Mouse (Mus musculus) Patski (cell line): ENCODE data around the gene Fam131c. TPM values are rescaled to one million over a fixed set of nuclear protein-coding genes. Genes with fewer than 3 reads are reported as not detected.
A peak's percentile ranks its signal among the peaks of the same experiment; 100 is the strongest.

Experiments
- ATAC-seq: fragments of 100-300 bp; one replicate; pipeline ENCODE4 v1.8.0; 2021
- CTCF ChIA-PET: fragments of 350-600 bp; sonication (Branson Sonifier 250); formaldehyde crosslinking; loops from one replicate; lab custom pipeline; 2022; ENCODE audit warnings: inconsistent platforms; lab: Charles Lee
- POLR2A ChIA-PET: fragments of 350-600 bp; sonication (Branson Sonifier 250); formaldehyde crosslinking; loops from one replicate; lab custom pipeline; 2022; ENCODE audit warnings: antibody characterized with exemption, inconsistent platforms; lab: Charles Lee
- DNase-seq: peaks from one replicate; pipeline ENCODE4 v3.0.0-alpha.2; 2011; ENCODE audit warnings: low read depth, low spot score
- H3K27me3 ChIP-seq: fragments of 371-371 bp; one replicate; pipeline ENCODE4 v1.5.1; 2021
- CTCF ChIP-seq: fragments of 100-300 bp; IDR thresholded peaks from one replicate; pipeline ENCODE4 v1.5.1; 2021
- in situ Hi-C: fragments of 300-500 bp; cut with MboI; formaldehyde crosslinking; loops from 3 replicates; pipeline ENCODE4 v1.11.1; 2018; ENCODE audit warnings: low pct_unique_long_range_greater_than_20kb, mixed read lengths
- polyA plus RNA-seq: library from polyadenylated mRNA; unstranded; gene quantifications from one replicate; pipeline ENCODE4 v1.2.3, GENCODE M21; 2021

Gene Fam131c
- polyA plus RNA-seq, 1 experiment from 2014 or later = 0.60 TPM

DNA sequence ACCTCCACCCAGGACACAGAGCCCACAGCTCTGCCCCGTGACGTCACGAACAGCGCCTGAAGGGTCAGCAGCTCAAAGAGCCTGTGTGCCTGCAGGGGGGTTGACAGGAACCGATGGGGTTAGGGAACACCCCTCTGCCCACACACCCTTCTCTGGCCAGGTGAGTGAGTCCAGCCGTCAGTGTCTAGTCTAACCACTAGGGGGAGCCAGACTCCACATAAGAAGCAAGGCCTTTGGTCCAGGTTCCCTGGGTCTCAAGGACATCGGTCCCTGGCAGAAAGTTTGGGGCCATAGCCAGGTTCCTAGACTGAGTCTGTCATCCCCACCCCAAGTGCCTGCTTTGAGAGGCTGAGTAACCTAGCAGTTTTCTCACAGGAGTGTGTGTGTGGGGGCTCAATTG is 17.3 kb downstream of the Fam131c start:
- ATAC-seq (no peak), DNase-seq (no peak)
- in situ Hi-C loops = no loop called here
- POLR2A ChIA-PET = interaction anchor here (0.6 kb wide), 1 partner anchor 406 kb away, joined by 3 read pairs; no protein-coding TSS in a partner anchor
- no peak for TF ChIP-seq CTCF
- no peaks in the 10 kb centered on the region for H3K27me3 ChIP-seq
- CTCF ChIA-PET = interaction anchor here (1.5 kb wide), 1 partner anchor 19 kb away, joined by 4 read pairs; no protein-coding TSS in a partner anchor

- in situ Hi-C loops = no loop called here
- POLR2A ChIA-PET = no interaction called here
- no peak for ATAC-seq
Measured at GRCm38 (mm10) chr4:141386150-141386549, 18.1 kb downstream of the Fam131c start.

DNA sequence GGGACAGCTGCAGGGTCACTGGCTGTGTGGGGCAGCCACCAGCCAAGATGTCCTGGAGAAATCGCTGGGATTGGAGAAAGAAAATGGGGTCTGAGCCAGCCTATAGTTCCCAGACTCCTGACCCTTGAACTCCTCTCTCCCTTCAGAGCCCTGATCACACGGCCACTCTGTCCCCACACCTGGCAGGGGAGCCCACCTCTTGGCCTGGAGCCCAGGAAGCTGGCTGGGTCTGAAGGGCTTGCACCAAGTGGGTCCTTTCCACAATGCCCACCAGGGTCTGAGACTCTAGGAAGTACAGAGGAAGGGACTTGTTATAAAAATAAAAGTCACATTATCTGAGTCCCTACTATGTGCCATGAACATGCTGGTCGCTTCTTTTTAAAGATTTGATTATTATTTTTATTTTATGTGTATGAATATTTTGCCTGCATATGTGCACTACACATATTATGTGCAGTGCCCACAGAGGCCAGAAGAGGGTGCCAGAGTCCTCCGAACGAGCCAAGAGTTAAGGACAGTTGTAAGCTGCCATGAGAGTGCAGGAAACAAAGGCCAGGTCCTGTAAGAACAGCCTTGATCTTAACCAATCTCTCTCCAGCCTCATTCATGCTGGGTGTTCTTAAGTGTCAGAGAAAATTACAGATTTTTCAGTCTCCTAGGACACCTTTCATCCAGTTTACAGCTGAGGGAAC is 19.2 kb downstream of the Fam131c start:
- CTCF ChIA-PET = interaction anchor here (0.7 to 2.9 kb wide), 10 partner anchors 11 to 186 kb away, joined by 3 to 16 read pairs (median 4); partner anchors contain the start of gene Clcnka
- in situ Hi-C loops = no loop called here
- peak; percentile 86 for TF ChIP-seq CTCF
- DNase-seq (no peak), ATAC-seq (no peak)
- POLR2A ChIA-PET = no interaction called here
- no peaks in the 10 kb centered on the region for H3K27me3 ChIP-seq

More at GRCm38 (mm10) chr4:141386150-141386549, 18.1 kb downstream of the Fam131c start:
- no peaks in the 10 kb centered on the region for H3K27me3 ChIP-seq
- no peak for DNase-seq
- TF ChIP-seq CTCF = no peak
- CTCF ChIA-PET = interaction anchor here (1.2 kb wide), 1 partner anchor 113 kb away, joined by 3 read pairs; no protein-coding TSS in a partner anchor

DNA sequence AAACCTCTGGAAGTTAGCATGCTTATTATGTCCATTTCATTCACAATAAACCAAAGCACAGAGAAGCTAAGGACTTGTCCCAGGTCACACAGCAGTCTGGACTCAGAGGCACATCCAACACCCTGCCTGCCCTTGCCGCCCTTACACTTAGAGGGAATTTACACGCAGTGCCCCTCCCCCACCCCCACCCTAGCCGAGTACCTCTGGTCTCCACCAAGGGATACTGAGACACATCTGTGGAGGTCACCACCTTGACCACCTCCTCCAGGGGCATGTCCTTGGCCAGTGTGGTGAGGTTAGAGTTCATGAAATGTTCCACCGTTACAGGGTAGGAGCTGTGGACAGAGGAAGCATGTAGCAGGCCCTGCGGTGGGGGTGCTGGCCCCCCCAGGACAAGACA is 19.9 kb downstream of the Fam131c start:
- ChIA-PET POLR2A (interaction anchor here (0.7 to 0.8 kb wide), 2 partner anchors 381 to 512 kb away, joined by 3 to 5 read pairs; no protein-coding TSS in a partner anchor), CTCF (interaction anchor here (0.7 to 2.9 kb wide), 10 partner anchors 10 to 186 kb away, joined by 3 to 16 read pairs (median 4); partner anchors contain the start of gene Clcnka)
- DNase-seq = no peak
- no peak for ATAC-seq
- in situ Hi-C loops = no loop called here
- TF ChIP-seq CTCF = no peak
- H3K27me3 ChIP-seq = no peaks in the 10 kb centered on the region

DNA sequence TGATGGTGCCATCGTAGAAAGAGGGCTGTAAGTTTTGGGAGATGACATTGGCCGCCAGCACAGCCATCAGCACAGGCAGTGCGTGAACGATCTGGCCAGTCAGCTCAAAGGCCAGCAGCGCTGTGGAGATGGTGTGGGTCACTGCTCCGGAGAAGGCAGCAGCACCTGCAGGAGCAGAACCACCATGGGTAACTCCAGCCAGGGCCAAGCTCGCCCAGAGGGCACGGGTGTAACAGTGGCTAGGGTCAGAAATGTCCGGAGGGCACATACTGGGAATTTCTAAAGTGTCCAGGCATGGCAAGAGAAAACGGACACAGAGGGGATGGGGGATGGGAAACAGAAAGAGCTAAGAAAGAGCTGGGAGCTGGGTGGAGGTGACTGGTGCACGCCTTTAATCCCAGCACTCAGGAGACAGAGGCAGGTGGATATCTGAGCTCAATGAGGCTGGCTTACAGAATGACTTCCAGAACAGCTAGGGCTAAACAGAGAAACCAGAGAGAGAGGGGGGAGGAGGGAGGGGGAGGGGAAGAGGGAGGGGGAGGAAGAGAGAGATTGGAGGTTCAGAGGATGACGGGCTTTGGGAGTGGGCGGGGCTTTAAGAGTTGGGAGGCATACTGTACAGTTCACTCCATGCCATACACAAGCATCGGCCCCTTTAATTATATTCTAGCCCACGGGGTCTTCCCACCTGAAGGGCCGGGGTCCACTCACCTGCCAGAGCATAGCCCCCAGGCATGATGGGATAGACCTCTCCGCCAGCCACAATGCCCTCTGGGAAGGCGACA is 21.5 kb downstream of the Fam131c start:
- no peak for DNase-seq
- ChIA-PET CTCF (interaction anchor here (0.7 to 2.9 kb wide), 2 partner anchors 9 to 15 kb away, joined by 3 to 16 read pairs; partner anchors contain the start of gene Clcnka), POLR2A (no interaction called here)
- in situ Hi-C loops = no loop called here
- H3K27me3 ChIP-seq = no peaks in the 10 kb centered on the region
- TF ChIP-seq CTCF = no peak
- ATAC-seq = no peak

DNA sequence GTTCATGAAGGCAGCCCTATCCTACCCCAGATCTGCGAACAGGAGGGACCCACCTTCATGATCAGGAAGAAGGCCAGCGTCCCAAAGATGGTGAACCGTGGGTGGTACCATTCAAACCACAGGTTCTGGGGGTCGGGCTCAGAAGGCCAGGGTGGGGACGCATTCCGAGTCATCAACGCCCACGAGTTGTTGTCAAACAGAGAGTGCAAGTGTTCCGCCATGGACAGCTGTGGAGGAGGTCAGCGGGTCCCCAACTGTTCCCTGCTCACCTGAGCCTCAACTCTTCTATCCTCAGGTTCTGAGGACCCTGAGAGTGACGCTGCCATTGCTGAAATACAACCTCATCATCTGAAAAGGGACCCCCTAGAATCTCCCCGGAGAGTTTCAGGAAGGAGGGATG is 23.3 kb downstream of the Fam131c start:
- in situ Hi-C loops = no loop called here
- no peak for DNase-seq
- H3K27me3 ChIP-seq = no peaks in the 10 kb centered on the region
- CTCF ChIA-PET = no interaction called here
- POLR2A ChIA-PET = no interaction called here
- no peak for ATAC-seq
- TF ChIP-seq CTCF = no peak

DNA sequence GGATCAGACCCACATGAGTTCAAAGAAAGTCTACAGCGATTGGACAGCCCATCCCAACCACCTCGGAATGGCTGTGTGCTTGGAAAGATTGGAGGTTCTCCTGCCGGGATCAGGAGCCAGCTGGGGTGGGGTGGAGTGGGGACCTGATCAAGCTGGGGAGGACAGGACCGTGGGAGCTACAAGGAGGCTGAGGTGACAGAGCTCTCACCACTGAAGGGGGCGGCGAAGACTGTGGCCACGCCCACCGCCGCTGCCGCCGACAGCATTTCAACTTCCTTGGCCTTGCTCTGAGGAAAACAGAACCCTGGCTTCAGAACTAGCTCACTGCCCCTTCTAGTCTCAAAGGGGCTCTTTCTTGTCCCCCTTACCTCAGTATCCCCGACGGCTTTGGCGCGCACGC is 26.7 kb downstream of the Fam131c start:
- ATAC-seq (no peak), DNase-seq (no peak)
- in situ Hi-C loops = no loop called here
- TF ChIP-seq CTCF = no peak
- no peaks in the 10 kb centered on the region for H3K27me3 ChIP-seq
- ChIA-PET CTCF (no interaction called here), POLR2A (no interaction called here)

- ChIA-PET CTCF (interaction anchor here (4.2 kb wide), 1 partner anchor 10 kb away, joined by 16 read pairs; no protein-coding TSS in a partner anchor), POLR2A (no interaction called here)
- DNase-seq (no peak), ATAC-seq (no peak)
- in situ Hi-C loops = no loop called here
- no peak for TF ChIP-seq CTCF
- no peaks in the 10 kb centered on the region for H3K27me3 ChIP-seq
Measured at GRCm38 (mm10) chr4:141397861-141398260, 29.8 kb downstream of the Fam131c start.

- ATAC-seq = no peak
- in situ Hi-C loops = no loop called here
- no peak for DNase-seq
- ChIA-PET CTCF (interaction anchor here (1.1 to 4.2 kb wide), 2 partner anchors 11 to 193 kb away, joined by 3 to 16 read pairs; no protein-coding TSS in a partner anchor), POLR2A (no interaction called here)
- H3K27me3 ChIP-seq = no peaks in the 10 kb centered on the region
- TF ChIP-seq CTCF = no peak
Measured at GRCm38 (mm10) chr4:141398545-141398944, 30.5 kb downstream of the Fam131c start, which contains the start of gene Clcnka. TSS of gene Clcnka (minus strand) at chr4:141398724.

DNA sequence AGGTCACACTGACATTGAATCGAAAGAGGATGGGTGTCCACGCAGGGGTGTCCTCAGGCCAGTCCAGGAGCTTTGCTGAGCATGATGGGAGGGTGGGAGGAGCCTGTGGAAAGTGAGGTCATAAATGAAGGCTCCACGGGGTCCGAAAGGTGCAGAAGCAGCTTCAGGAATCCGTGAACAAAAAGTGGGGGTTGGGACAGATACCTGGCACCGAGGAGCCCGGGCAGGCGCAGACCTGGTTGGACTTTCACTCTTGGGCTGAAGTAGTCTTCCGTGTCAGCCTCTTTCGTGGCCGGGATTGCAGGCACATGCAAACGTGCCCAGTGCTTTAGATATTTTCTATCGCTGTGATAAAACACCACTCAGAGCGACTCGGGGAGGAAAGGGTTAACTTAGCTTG is 32.2 kb downstream of the Fam131c start:
- in situ Hi-C loops = loop anchor here (5.0 to 10.0 kb wide), 2 partner anchors 37 to 75 kb away; partner anchors contain the start of gene Srarp
- no peaks in the 10 kb centered on the region for H3K27me3 ChIP-seq
- no peak for ATAC-seq
- TF ChIP-seq CTCF = no peak
- ChIA-PET POLR2A (no interaction called here), CTCF (interaction anchor here (4.2 kb wide), 1 partner anchor 12 kb away, joined by 16 read pairs; no protein-coding TSS in a partner anchor)
- no peak for DNase-seq
